Mouse (Mus musculus): Measurements from ENCODE around the gene Fut2.

Fut2 gene

GRCm38 (mm10) chr7:45639561-45640027 lies 26.6 kb downstream of the Fut2 start, which contains the start of gene Mamstr:
Gene Mamstr (plus strand): TSS chr7:45639977.
- DNase-seq (ENCODE audit: extremely low read depth, low read depth): no peak

GRCm38 (mm10) chr7:45638623-45639401 lies 27.4 kb downstream of the Fut2 start:
- DNase-seq (ENCODE audit: extremely low read depth, low read depth): no peak

DNA sequence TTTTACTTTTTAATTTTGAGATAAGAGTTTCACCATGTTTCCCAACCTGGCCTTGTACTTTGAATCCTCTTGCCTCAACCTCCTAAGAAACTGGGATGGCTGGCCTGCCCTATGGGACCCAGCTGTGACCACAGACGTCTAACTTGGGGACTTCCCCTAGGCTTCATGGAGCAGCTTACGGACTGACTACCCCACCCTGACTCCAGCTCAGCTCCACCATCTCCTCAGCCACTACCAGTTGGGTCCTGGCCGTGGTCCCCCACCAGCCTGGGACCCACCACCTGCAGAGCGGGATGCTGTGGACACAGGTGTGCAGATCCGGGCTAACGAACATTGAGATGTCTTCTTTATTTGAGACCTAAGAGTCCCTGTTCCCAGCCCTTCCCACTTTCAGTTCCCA lies 28.5 kb downstream of the Fut2 start:
- DNase-seq (ENCODE audit: extremely low read depth, low read depth): no peak

DNA sequence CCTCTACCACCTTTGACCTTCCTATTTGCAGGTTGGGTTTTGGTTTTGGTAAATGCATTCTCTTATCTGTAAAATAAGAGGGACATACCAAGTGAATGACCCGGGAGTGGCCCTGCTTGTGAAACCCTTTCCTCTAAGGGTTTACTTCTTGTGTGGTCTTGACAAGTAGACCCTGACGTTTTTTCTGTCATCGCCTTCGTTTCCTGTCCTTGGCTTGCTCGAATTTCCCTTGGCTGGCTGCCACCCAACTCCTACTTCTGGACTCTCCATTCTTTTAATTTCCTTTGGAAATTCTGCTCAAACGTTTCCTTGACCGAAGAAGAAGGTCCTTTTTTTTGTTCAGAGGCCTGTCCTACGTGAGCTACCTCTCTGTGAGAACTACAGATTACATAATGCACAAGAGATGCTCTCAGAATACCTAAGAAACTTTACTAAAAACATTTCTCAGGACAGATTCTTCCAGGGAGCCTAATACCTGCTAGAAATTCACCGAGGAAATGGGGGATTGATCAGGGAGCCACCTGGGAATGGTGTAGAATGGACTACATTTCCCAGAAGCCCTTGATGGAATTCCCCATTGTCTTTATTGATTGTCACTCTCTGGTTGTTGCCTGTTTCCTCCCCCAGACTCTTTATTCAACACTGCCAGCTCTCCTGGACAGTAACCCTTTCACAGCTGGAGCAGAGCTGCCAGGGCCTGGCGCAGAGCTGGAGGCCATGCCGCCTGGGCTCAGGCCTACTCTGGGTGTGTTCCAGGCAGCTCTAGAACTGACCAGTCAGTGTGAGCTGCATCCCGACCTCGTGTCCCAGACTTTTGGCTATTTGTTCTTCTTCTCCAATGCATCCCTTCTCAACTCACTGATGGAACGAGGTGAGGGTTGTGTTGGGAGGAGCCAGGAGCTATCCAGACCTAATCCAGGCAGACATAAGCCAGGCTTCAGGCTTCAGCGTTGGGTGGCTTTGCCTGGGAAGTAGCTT lies 30.2 kb downstream of the Fut2 start:
- DNase-seq (ENCODE audit: extremely low read depth, low read depth): no peak

DNA sequence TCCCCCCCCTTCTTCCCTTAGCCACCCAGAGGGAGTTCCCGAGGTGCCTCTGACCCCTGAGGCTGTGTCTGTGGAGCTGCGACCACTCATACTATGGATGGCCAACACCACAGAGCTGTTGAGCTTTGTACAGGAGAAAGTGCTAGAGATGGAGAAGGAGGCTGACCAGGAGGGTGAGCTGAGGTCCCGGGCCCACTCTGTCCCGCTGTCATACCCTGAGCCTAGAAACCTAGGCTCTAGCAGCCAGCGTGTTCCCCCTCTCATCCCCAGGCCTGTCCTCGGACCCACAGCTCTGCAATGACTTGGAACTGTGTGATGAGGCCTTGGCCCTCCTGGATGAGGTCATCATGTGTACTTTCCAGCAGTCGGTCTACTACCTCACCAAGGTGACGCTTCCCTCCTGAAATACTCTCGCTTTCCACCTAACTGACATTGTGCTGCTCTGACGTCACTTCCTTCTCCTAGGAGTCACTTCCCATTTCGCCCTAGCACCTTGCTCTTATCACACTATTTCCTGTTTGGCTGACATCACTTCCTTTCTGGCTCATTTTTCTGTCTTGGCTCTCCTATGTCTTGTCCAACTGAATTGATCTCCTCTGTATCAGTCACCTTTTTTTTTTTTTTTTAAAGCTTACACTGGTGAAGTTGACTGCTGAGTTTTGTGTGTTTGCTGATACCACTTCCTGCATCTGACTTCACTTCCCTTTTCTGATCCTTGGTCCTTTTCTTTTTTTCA lies 31.1 kb downstream of the Fut2 start:
- peak; percentile 75 for DNase-seq (ENCODE audit: extremely low read depth, low read depth)

DNA sequence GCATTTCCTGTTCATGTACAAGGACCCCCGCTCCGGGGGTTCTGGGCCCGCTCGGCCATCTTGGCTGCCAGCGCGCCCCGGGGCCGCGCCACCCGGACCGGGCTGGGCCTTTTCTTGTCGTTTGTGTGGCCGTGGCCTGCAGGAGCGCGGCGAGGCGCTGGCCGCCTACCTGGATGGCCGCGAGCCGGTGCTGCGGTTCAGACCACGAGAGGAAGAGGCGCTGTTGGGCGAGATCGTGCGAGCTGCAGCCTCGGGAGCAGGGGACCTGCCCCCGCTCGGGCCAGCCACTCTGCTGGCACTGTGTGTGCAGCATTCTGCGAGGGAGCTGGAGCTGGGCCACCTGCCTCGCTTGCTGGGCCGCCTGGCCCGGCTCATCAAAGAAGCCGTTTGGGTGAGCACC lies 33.7 kb downstream of the Fut2 start:
- DNase-seq (ENCODE audit: extremely low read depth, low read depth): no peak

- DNase-seq (ENCODE audit: extremely low read depth, low read depth): no peak
Observed at GRCm38 (mm10) chr7:45630064-45630907, 35.9 kb downstream of the Fut2 start.

DNA sequence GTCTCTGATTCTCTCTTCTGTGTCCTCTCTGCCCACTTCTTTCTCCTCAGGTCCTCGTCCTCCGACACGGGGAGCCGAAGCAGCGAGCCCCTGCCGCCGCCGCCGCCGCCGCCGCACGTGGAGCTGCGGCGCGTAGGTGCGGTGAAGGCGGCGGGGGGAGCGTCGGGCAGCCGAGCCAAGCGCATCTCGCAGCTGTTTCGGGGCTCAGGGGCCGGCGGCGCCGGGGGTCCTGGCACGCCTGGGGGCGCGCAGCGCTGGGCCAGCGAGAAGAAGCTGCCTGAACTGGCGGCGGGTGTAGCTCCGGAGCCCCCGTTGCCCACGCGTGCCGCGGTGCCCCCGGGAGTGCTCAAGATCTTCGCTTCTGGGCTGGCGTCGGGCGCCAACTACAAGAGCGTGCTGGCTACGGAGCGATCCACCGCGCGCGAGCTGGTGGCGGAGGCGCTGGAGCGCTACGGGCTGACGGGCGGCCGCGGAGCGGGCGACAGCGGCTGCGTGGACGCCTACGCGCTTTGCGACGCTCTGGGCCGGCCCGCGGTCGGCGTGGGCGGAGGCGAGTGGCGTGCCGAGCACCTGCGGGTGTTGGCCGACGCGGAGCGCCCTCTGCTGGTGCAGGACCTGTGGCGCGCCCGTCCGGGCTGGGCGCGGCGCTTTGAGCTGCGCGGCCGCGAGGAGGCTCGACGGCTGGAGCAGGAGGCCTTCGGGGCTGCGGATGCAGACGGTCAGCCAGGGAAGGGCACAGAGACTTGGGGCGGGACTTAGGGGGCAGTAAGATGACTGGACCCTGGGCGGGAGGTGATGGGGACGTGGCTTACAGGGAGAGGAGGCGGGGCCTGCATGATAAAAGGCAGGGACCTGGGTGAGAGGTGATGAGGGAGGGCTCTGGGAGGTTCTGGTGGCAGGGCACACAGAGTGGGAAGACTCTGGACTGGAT lies 37.6 kb downstream of the Fut2 start:
- no peak for DNase-seq (ENCODE audit: extremely low read depth, low read depth)

DNA sequence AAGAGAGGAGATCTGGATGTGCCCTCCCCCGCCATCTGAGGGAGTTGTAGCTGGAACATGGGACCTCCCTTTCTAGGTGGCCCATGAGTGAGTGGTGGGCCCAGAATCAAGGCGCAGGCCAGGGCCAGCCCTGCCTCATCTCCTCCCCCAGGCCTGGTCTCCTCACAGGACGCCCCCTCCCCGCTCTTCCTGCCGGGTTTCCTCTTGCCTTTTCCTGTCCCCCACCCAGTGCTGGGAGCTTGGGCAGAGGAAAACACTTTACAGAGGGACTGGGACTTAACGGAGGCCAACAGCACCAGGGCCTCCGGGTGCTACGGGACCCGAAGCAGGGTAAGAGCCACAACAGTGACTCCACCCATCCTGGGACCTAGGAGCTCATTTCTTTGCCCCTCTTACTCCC lies 38.9 kb downstream of the Fut2 start, which contains the start of gene Rasip1:
TSS of gene Rasip1 (plus strand) at position 228 of the 400 bp plus-strand sequence.
- no peak for DNase-seq (ENCODE audit: extremely low read depth, low read depth)

DNA sequence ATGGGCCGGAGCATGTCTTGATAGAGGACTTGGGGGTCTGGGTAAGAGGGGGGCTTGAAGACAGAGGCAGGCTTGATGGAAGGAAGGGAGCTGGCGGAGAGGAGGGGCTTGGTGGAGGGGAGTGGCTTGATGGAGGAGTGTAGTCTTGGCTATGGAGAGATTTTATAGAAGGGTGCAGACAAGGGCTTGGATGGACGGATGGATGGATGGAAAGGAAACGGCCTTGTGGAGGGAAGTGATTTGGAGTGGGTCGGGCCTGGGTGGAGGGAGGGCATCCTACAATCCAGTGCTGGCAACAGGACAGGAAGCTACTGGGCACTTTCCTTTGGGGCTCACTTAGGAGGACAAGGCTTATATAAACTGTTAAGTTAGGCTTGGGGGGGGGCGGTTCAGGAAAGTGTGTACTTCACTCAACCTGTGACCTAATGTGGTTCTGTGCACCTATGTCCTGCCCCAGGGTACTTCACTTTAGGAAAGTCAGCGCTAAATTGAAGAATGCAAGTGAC lies 39.6 kb downstream of the Fut2 start:
- no peak for DNase-seq (ENCODE audit: extremely low read depth, low read depth)

- no peak for DNase-seq (ENCODE audit: extremely low read depth, low read depth)
Observed at GRCm38 (mm10) chr7:45625481-45625880, 40.7 kb downstream of the Fut2 start.

DNA sequence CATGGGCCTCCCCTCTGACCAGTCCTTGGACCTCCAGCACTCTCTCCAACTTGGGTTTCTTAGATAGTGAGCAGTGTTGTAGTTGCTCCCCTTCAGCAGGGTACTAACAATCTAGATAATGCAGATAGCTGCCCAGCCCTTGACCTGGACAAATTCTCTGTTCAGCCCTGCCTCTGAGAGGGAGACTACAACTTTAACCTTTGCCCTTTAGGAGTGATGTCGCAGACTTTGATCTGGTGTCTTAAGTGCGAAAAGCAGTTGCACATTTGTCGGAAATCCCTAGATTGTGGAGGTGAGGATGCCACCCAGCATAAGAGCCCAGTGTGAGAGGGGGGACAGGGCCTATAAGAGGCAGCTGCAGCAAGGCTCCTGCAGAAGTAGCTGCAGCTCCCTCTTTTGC lies 41.5 kb downstream of the Fut2 start:
- no peak for DNase-seq (ENCODE audit: extremely low read depth, low read depth)

GRCm38 (mm10) chr7:45623507-45623906 lies 42.7 kb downstream of the Fut2 start:
- DNase-seq (ENCODE audit: extremely low read depth, low read depth): no peak

DNA sequence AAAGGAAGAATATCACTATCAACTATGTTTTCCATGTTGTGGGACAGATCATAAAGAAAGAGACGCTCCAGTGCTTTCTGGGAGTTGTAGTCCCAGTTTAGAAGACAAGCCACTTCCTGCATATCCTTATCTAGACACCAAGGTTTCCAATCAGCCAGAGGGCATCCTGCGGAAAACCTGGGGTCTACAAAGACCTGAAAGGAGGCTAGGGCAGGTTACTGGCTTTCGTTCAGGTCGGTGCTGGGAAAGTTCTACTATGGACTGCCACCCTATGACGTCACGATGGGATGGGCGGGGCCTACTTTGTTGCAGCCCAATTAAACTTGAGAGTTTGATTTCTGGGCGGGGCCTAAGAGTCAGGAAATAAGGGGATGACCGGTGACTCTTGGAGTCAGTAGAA lies 44.8 kb downstream of the Fut2 start, which contains the start of gene Izumo1:
TSS of gene Izumo1 (plus strand) at position 369 of the 400 bp plus-strand sequence.
- DNase-seq (ENCODE audit: extremely low read depth, low read depth): peak; percentile 49

DNA sequence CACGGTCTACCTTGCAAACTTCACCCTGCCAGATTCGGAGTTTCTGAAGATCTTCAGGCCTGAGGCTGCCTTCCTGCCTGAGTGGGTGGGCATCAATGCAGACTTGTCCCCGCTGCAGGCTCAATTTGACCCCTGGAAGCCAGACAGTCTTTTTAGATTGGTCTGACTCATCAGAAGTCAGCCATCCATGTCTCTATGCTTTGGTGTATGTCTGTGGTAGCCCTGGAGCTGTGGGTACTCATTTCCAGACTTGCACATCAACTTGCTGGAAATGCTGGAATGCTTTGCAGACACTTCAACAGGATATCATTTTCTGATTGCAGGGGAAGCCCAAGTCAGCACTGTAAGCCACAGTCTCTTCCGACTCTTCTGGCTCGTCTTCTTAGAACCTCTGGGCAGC lies 46.6 kb downstream of the Fut2 start:
- no peak for DNase-seq (ENCODE audit: extremely low read depth, low read depth)

GRCm38 (mm10) chr7:45618316-45618715 lies 47.9 kb downstream of the Fut2 start:
- no peak for DNase-seq (ENCODE audit: extremely low read depth, low read depth)

- DNase-seq (ENCODE audit: extremely low read depth, low read depth): no peak
Observed at GRCm38 (mm10) chr7:45617042-45617695, 49.0 kb downstream of the Fut2 start, which contains the start of gene Fut1. Gene Fut1 (plus strand): TSS chr7:45617289.

- DNase-seq (ENCODE audit: extremely low read depth, low read depth): no peak
Observed at GRCm38 (mm10) chr7:45616277-45616676, 49.9 kb downstream of the Fut2 start.
